Mouse (Mus musculus): ENCODE results near the gene Lpcat1. TPM values are rescaled to one million over a fixed set of nuclear protein-coding genes. Genes with fewer than 3 reads are reported as not detected.

Lpcat1 gene
- polyA plus RNA-seq, 2 experiments, result 61.0 to 63.7 TPM

GRCm38 (mm10) chr13:73446076-73446475, 20.9 kb upstream of the Lpcat1 start:
- Histone ChIP-seq H3K4me1 (replicated peaks; ENCODE audit: control insufficient read depth in 2 of 2, insufficient read depth in 2 of 2, low read length in 1 of 2) (peaks cover 72 to 84% of the 10 kb centered on the region in 2 experiments), H3K27ac (peak overlapping the region; percentile 98), H3K9ac (replicated peaks) (peak overlapping the region; percentile 80), H3K27me3 (ENCODE audit: control insufficient read depth, insufficient read depth, low read length) (no peaks in the 10 kb centered on the region), H3K4me3 (ENCODE audit: insufficient read depth in 1 of 2, low read depth in 2 of 2, low read length in 2 of 2) (peak overlapping the region; percentile 10 to 37; a peak in 2 of 4 replicates), H3K9me3 (ENCODE audit: control insufficient read depth, low read length) (no peaks in the 10 kb centered on the region), H3K36me3 (replicated peaks; ENCODE audit: control insufficient read depth, insufficient read depth, low read depth) (no peaks in the 10 kb centered on the region), H3K4me2 (ENCODE audit: low read depth) (peak overlapping the region; percentile 75)
- 8% methylated on average over 2 of the region's 2 CpGs for WGBS (ENCODE audit: insufficient replicate concordance)
- DNase-seq (ENCODE audit: low read depth in 3 of 3, low spot score in 3 of 3) (peak; percentile 61 to 76 (median 75)), ATAC-seq (ENCODE audit: insufficient read depth) (peak; percentile 79)
- TF ChIP-seq EP300 (IDR thresholded peaks at IDR 0.05; ENCODE audit: low read depth), result peak; percentile 90
- no peak for TF ChIP-seq CTCF (IDR thresholded peaks at IDR 0.05; ENCODE audit: low read depth)

- Histone ChIP-seq H3K4me2 (ENCODE audit: low read depth) (peak overlapping the region; percentile 75), H3K27ac (peak overlapping the region; percentile 98), H3K36me3 (replicated peaks; ENCODE audit: control insufficient read depth, insufficient read depth, low read depth) (no peaks in the 10 kb centered on the region), H3K9me3 (ENCODE audit: control insufficient read depth, low read length) (no peaks in the 10 kb centered on the region), H3K9ac (replicated peaks) (peak overlapping the region; percentile 80), H3K4me3 (ENCODE audit: insufficient read depth in 1 of 2, low read depth in 2 of 2, low read length in 2 of 2) (peak overlapping the region; percentile 10 to 37; a peak in 2 of 4 replicates), H3K4me1 (replicated peaks; ENCODE audit: control insufficient read depth in 2 of 2, insufficient read depth in 2 of 2, low read length in 1 of 2) (peaks cover 68 to 79% of the 10 kb centered on the region in 2 experiments), H3K27me3 (ENCODE audit: control insufficient read depth, insufficient read depth, low read length) (no peaks in the 10 kb centered on the region)
- no peak for DNase-seq (ENCODE audit: low read depth in 3 of 3, low spot score in 3 of 3)
- WGBS (ENCODE audit: insufficient replicate concordance), result 57% methylated on average over 4 of the region's 4 CpGs
- ATAC-seq (ENCODE audit: insufficient read depth), result no peak
- no peak for TF ChIP-seq EP300 (IDR thresholded peaks at IDR 0.05; ENCODE audit: low read depth)
- TF ChIP-seq CTCF (IDR thresholded peaks at IDR 0.05; ENCODE audit: low read depth), result no peak
Measured at GRCm38 (mm10) chr13:73446494-73446893, 20.5 kb upstream of the Lpcat1 start.

- Histone ChIP-seq H3K4me3 (ENCODE audit: insufficient read depth in 1 of 2, low read depth in 2 of 2, low read length in 2 of 2) (no peak overlapping the region), H3K27me3 (ENCODE audit: control insufficient read depth, insufficient read depth, low read length) (no peaks in the 10 kb centered on the region), H3K9me3 (ENCODE audit: control insufficient read depth, low read length) (no peaks in the 10 kb centered on the region), H3K36me3 (replicated peaks; ENCODE audit: control insufficient read depth, insufficient read depth, low read depth) (no peaks in the 10 kb centered on the region), H3K4me2 (ENCODE audit: low read depth) (peak overlapping the region; percentile 75), H3K4me1 (replicated peaks; ENCODE audit: control insufficient read depth in 2 of 2, insufficient read depth in 2 of 2, low read length in 1 of 2) (peaks cover 64 to 75% of the 10 kb centered on the region in 2 experiments), H3K9ac (replicated peaks) (peak overlapping the region; percentile 80), H3K27ac (peak overlapping the region; percentile 98)
- DNase-seq (ENCODE audit: low read depth in 3 of 3, low spot score in 3 of 3) (no peak), ATAC-seq (ENCODE audit: insufficient read depth) (no peak)
- TF ChIP-seq EP300 (IDR thresholded peaks at IDR 0.05; ENCODE audit: low read depth) (no peak), CTCF (IDR thresholded peaks at IDR 0.05; ENCODE audit: low read depth) (no peak)
- WGBS (ENCODE audit: insufficient replicate concordance), result 57% methylated on average over 7 of the region's 7 CpGs
Measured at GRCm38 (mm10) chr13:73446943-73447342, 20.1 kb upstream of the Lpcat1 start.

GRCm38 (mm10) chr13:73447478-73447877, 19.5 kb upstream of the Lpcat1 start:
- ATAC-seq (ENCODE audit: insufficient read depth) (no peak), DNase-seq (ENCODE audit: low read depth in 3 of 3, low spot score in 3 of 3) (no peak)
- no peaks in the 10 kb centered on the region for H3K27me3 ChIP-seq (ENCODE audit: control insufficient read depth, insufficient read depth, low read length)
- H3K4me3 ChIP-seq (ENCODE audit: insufficient read depth in 1 of 2, low read depth in 2 of 2, low read length in 2 of 2), result no peak overlapping the region
- no peaks in the 10 kb centered on the region for H3K36me3 ChIP-seq (replicated peaks; ENCODE audit: control insufficient read depth, insufficient read depth, low read depth)
- H3K27ac ChIP-seq, result peak overlapping the region; percentile 98
- WGBS (ENCODE audit: insufficient replicate concordance), result 50% methylated on average over 2 of the region's 2 CpGs
- peak overlapping the region; percentile 80 for H3K9ac ChIP-seq (replicated peaks)
- no peak for TF ChIP-seq CTCF (IDR thresholded peaks at IDR 0.05; ENCODE audit: low read depth)
- TF ChIP-seq EP300 (IDR thresholded peaks at IDR 0.05; ENCODE audit: low read depth), result no peak
- H3K4me1 ChIP-seq (replicated peaks; ENCODE audit: control insufficient read depth in 2 of 2, insufficient read depth in 2 of 2, low read length in 1 of 2), result peaks cover 58 to 70% of the 10 kb centered on the region in 2 experiments
- H3K9me3 ChIP-seq (ENCODE audit: control insufficient read depth, low read length), result no peaks in the 10 kb centered on the region
- 0 out of 2 replicates have a peak overlapping the region, but pooled peaks have one; percentile 3 for H3K4me2 ChIP-seq (ENCODE audit: low read depth)

DNA sequence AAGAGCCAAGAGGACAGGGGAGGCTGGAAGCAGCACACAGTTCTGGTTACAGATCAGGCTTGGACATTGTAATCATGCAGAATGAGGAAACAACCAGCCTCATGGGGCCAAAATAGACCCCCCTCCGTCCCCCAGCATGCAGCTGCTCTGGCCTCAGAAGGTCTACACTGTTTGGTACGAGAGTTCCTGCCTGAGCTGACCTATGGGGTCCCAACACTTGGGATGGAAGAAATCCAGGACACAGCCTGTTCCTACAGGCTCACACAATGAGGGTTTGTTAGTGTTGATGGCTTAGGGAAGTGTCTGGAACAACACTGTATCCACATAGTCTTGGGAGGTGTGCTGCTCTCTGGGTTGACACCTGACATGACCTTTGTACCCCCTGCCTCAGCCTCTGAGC, 18.8 kb upstream of the Lpcat1 start:
- H3K4me3 ChIP-seq (ENCODE audit: insufficient read depth in 1 of 2, low read depth in 2 of 2, low read length in 2 of 2), result no peak overlapping the region
- H3K27me3 ChIP-seq (ENCODE audit: control insufficient read depth, insufficient read depth, low read length), result no peaks in the 10 kb centered on the region
- H3K4me1 ChIP-seq (replicated peaks; ENCODE audit: control insufficient read depth in 2 of 2, insufficient read depth in 2 of 2, low read length in 1 of 2), result peaks cover 52 to 62% of the 10 kb centered on the region in 2 experiments
- peak overlapping the region; percentile 98 for H3K27ac ChIP-seq
- ATAC-seq (ENCODE audit: insufficient read depth), result no peak
- no peaks in the 10 kb centered on the region for H3K36me3 ChIP-seq (replicated peaks; ENCODE audit: control insufficient read depth, insufficient read depth, low read depth)
- 60% methylated on average over 2 of the region's 2 CpGs for WGBS (ENCODE audit: insufficient replicate concordance)
- no peaks in the 10 kb centered on the region for H3K9me3 ChIP-seq (ENCODE audit: control insufficient read depth, low read length)
- TF ChIP-seq EP300 (IDR thresholded peaks at IDR 0.05; ENCODE audit: low read depth) (no peak), CTCF (IDR thresholded peaks at IDR 0.05; ENCODE audit: low read depth) (no peak)
- peak overlapping the region; percentile 80 for H3K9ac ChIP-seq (replicated peaks)
- H3K4me2 ChIP-seq (ENCODE audit: low read depth), result no peak overlapping the region
- no peak for DNase-seq (ENCODE audit: low read depth in 3 of 3, low spot score in 3 of 3)
